Mouse (Mus musculus) neural tube, embryonic 15.5 days (tissue): Measurements from ENCODE around the gene Zfp54. TPM values are rescaled to one million over a fixed set of nuclear protein-coding genes. Genes with fewer than 3 reads are reported as not detected.
"Not testable (repeated sequence)": the region's sequence is repeated elsewhere in the genome, so short reads cannot be mapped to it uniquely, and the experiment has no call there.

Experiments
- ATAC-seq: fragments of 200-750 bp; cut with Nextera tagmentation; 2 replicates; pipeline ENCODE4 v1.8.0; 2017; ENCODE audit warnings: mild to moderate bottlenecking, moderate TSS enrichment, moderate library complexity; ENCODE audit not compliant: low FRiP score
- H3K27ac ChIP-seq: fragments of 300-500 bp; sonication (generic); replicated peaks from 2 replicates; pipeline ENCODE4 v1.5.1; 2015; ENCODE audit warnings: mild to moderate bottlenecking, inconsistent platforms
- H3K27me3 ChIP-seq: fragments of 300-500 bp; sonication (generic); replicated peaks from 2 replicates; pipeline ENCODE4 v1.6.1; 2015; ENCODE audit warnings: inconsistent platforms
- H3K36me3 ChIP-seq: fragments of 300-500 bp; sonication (generic); 2 replicates; pipeline ENCODE4 v1.6.1; 2015; ENCODE audit warnings: inconsistent platforms
- H3K4me1 ChIP-seq: fragments of 300-500 bp; sonication (generic); 2 replicates; pipeline ENCODE4 v1.6.1; 2015; ENCODE audit warnings: inconsistent platforms
- H3K4me2 ChIP-seq: fragments of 300-500 bp; sonication (generic); 2 replicates; pipeline ENCODE4 v1.6.1; 2015; ENCODE audit warnings: inconsistent platforms, mild to moderate bottlenecking, moderate library complexity
- H3K4me3 ChIP-seq: fragments of 300-500 bp; sonication (generic); replicated peaks from 2 replicates; pipeline ENCODE4 v1.5.1; 2015; ENCODE audit warnings: mild to moderate bottlenecking, inconsistent platforms
- H3K9ac ChIP-seq: fragments of 300-500 bp; sonication (generic); replicated peaks from 2 replicates; pipeline ENCODE4 v1.6.1; 2015; ENCODE audit warnings: mild to moderate bottlenecking, inconsistent platforms
- H3K9me3 ChIP-seq: fragments of 300-500 bp; sonication (generic); replicated peaks from 2 replicates; pipeline ENCODE4 v1.6.1; 2016; ENCODE audit warnings: inconsistent platforms
- WGBS: fragments of 180-500 bp; shearing (Covaris S2); methylation state at CpG from one replicate; pipeline ENCODE4 v1.1.7; 2015; ENCODE audit warnings: mixed read lengths; 5-methylcytosine and 5-hydroxymethylcytosine counted together
- polyA plus RNA-seq: library from polyadenylated mRNA; unstranded; fragments of >200 nt; fragmentation: Nextera tagmentation; extraction: Ambion mirVana; gene quantifications from 2 replicates; pipeline ENCODE4 v1.2.1, GENCODE M21; 2015

Gene Zfp54
- polyA plus RNA-seq: 4.6 and 6.8 TPM in 2 replicates

DNA sequence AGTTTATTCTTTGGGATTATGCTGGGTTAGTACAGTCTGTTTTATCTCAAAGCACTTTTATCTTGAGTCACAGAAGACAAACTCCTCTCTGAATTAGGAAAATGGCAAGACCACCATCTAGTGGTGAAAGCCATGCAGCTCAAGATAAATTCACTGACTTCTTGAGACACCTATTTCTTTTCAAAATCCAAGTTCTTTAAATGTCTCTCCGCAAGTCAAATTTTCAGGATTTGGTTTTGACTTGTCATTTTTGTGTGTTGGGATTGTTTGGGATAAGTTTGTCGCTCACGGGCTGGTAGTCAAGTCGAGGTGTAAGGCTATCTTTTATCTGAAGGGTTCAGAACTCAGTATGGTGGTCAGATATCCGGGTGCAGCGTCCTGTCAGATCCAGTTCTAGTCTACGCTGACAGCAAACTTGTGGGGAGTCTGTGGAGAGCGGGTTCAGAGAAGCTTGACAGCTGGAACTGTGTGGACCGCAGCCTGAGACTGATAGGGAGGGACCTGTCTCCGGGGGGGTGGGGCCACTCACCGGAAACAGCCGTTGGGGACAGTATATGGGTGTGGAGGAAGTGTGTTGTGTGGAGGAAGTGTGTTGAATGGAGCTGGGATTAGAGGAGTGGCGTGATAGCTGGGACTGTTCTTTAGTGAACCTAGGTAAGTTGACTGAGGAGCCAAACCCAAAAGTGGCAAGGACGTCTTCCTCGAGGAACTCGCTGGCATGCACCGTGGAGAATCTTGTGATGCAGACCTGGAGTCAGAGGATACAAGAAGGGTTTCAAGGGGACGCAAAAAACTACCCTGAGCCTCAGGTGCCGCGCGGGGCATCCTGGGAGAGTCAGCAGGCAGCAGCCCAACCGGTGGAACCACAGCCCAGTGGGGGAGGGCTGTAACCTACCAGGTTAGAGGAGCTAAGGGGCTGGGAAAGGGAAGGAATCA lies at the start of gene Zfp54:
Gene Zfp54, plus strand, starts transcription at position 564 of the 936 bp plus-strand sequence.
- H3K4me3 ChIP-seq: peak within 1 kb of the TSS; percentile 50
- peak within 1 kb of the TSS; percentile 45 for H3K9ac ChIP-seq
- no peaks in the 10 kb centered on the region for H3K9me3 ChIP-seq
- 1% methylated on average over 22 of the region's 22 CpGs for WGBS
- H3K4me1 ChIP-seq: peaks cover 11% of the 10 kb centered on the region
- H3K36me3 ChIP-seq: no peaks in the 10 kb centered on the region
- peak; percentile 98 for ATAC-seq
- H3K27me3 ChIP-seq: no peaks in the 10 kb centered on the region
- peak within 1 kb of the TSS; percentile 75 for H3K27ac ChIP-seq
- peak within 1 kb of the TSS; percentile 96 for H3K4me2 ChIP-seq

DNA sequence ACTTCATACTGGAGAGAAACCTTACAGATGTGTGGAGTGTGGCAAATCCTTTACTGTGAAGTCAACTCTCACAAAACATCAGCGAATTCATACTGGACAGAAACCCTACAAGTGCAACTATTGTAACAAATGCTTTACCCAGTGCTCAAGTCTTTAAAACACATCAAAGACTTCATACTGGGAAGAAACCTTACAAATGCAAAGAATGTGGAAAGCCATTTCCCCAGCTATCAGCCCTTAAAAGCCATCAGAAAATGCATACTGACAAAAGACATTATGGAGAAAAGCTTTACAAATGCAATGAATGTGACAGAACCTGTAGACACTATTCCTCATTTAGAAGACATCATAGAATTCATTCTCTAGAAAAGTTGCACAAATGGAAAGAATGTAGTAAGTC lies 47.7 kb upstream of the Zfp54 start:
- Histone ChIP-seq H3K4me1 (no peaks in the 10 kb centered on the region), H3K36me3 (no peaks in the 10 kb centered on the region), H3K9ac (no peak overlapping the region), H3K4me2 (no peak overlapping the region), H3K9me3 (no peaks in the 10 kb centered on the region), H3K27me3 (no peaks in the 10 kb centered on the region), H3K4me3 (no peak overlapping the region), H3K27ac (no peak overlapping the region)
- ATAC-seq: no peak
- WGBS: 46% methylated on average over 1 of the region's 1 CpGs

DNA sequence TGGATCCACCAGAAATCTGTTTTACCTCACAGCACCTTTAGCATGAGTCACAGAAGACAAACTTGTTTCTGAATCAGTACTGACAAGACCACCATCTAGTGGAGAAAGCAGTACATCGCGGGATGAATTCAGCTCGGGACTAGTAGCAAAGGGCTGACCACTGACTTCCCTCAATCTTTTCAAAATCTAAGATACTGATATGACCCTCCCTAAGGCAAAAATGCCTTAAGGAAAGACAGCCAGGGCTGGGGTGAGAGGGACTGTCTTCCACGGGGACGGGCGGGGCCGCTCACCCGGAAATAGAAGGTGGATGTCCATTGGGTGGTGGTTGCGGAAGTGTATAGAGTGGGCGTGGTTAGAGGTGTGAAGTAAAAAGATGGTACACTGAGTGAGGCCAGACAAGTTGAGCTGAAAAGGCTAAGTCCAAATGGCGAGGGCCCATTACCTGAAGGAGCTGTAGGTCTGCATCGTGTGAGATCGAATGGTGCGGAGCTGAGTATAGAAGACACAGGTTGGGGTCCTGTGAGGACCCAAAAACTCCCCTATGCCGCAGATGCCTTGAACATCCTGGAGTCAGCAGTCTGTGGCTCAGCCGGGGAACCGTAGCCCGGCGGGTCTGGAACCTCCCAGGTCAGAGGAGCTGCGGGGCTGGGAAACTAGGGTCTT lies 39.5 kb upstream of the Zfp54 start, which contains the start of gene Zfp677:
Gene Zfp677, plus strand, starts transcription at position 358 of the 666 bp plus-strand sequence.
- no peaks in the 10 kb centered on the region for H3K36me3 ChIP-seq
- no peaks in the 10 kb centered on the region for H3K9me3 ChIP-seq
- peak; percentile 100 for ATAC-seq
- WGBS: 7% methylated on average over 20 of the region's 20 CpGs
- peak within 1 kb of the TSS; percentile 72 for H3K27ac ChIP-seq
- peak within 1 kb of the TSS; percentile 78 for H3K4me2 ChIP-seq
- H3K4me3 ChIP-seq: peak within 1 kb of the TSS; percentile 53
- H3K4me1 ChIP-seq: peaks cover 8% of the 10 kb centered on the region
- H3K9ac ChIP-seq: peak within 1 kb of the TSS; percentile 41
- H3K27me3 ChIP-seq: no peaks in the 10 kb centered on the region

DNA sequence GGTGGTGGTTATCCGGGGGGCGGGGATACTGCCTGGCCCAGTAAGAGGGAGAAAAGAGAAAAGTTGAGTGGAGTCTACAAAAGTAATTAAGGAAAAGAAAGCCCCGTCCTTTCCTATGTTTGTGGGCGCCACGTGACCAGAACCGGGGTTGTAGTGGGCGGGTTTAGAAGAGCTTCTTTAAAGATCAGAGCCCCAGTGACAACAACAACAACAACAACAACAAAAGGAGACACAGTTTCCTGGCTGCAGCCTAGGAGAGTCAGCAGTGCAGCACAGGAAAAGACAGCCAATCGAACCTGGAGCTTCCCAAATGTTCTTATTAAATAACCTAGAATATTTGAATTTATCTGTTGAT lies 39.0 kb upstream of the Zfp54 start:
- Histone ChIP-seq H3K9ac (peak overlapping the region; percentile 41), H3K4me1 (peaks cover 8% of the 10 kb centered on the region), H3K9me3 (no peaks in the 10 kb centered on the region), H3K4me2 (peak overlapping the region; percentile 78), H3K4me3 (peak overlapping the region; percentile 53), H3K27ac (peak overlapping the region; percentile 72), H3K27me3 (no peaks in the 10 kb centered on the region), H3K36me3 (no peaks in the 10 kb centered on the region)
- WGBS: 18% methylated on average over 8 of the region's 8 CpGs
- ATAC-seq: no peak

DNA sequence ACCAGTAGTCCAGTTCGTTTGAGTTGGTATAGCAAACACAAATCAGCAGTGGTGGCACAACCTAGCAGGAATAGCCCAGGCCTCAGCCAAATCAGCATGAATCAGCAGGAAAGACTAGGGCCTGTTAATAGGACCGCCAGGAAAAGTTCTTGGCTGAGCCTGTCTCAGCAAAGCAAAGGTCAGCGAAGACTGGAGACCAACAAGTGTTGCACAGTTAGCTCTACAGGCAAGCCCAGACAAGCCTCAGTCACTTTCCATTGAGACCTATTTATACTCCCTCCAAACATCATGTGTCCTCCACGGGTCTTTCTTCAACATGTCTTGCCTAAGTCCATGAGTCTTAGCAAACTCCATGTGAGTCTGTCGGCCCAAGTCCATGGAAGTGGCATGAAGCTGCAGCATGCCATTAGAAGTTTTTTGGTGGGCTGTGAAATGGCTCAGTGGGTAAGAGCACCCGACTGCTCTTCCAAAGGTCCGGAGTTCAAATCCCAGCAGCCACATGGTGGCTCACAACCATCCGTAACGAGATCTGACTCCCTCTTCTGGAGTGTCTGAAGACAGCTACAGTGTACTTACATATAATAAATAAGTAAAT lies 15.9 kb downstream of the Zfp54 start:
- H3K9me3 ChIP-seq, ATAC-seq, H3K36me3 ChIP-seq, H3K27me3 ChIP-seq, H3K4me1 ChIP-seq, H3K4me3 ChIP-seq, H3K4me2 ChIP-seq, H3K9ac ChIP-seq, H3K27ac ChIP-seq: not testable (repeated sequence)
- 88% methylated on average over 9 of the region's 9 CpGs for whole genome bisulfite sequencing

DNA sequence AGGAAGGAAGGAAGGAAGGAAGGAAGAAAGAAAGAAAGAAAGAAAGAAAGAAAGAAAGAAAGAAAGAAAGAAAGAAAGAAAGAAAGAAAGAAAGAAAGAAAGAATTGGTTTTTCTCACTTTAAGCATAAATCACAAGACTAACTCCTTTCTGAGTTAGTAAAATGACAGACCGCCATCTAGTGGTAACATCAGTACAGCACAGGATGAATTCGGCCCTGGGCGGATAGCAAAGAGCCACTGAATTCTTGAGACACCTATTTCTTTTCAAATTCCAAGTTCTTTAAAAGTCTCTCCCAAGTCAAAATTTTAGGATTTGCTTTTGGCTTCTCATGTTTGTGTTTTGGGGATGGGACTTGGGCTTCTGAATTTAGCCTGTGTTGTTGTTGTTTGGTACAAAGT lies 26.6 kb downstream of the Zfp54 start:
- peak overlapping the region; percentile 68 for H3K4me3 ChIP-seq
- under 1% methylated on average over 3 of the region's 3 CpGs for WGBS
- no peaks in the 10 kb centered on the region for H3K9me3 ChIP-seq
- H3K4me2 ChIP-seq: peak overlapping the region; percentile 71
- peaks cover 8% of the 10 kb centered on the region for H3K27me3 ChIP-seq
- ATAC-seq: peak; percentile 89
- H3K4me1 ChIP-seq: peaks cover 7% of the 10 kb centered on the region
- peak overlapping the region; percentile 48 for H3K9ac ChIP-seq
- H3K36me3 ChIP-seq: peaks cover 3% of the 10 kb centered on the region; the same call in 1 of the 2 replicates
- H3K27ac ChIP-seq: peak overlapping the region; percentile 85

DNA sequence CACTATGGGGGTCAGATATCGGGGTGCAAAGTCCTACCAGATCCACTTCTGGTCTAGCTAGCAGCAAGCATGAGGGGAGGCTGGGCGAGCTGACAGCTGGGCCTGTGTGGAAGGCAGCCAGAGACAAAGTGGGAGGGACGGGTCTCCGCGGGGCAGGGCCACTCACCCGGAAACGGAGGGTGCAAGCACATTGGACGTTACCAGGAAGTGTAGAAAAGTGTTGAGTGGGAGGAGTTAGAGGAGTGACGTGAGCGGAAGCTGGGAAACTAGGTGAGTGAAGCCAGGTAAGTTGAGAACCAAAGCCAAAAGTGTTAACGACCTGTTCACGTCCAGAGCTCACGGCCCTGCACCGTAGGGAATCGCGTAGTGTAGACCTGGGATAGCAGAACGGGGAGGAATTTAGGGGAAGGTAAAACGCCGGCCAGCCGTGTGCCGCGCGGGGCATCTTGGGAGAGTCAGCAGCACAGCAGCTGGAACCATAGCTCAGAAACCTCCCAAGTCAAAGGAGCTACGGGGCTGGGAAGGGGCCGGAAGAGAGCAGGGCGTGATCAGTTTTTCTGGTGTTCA lies 27.2 kb downstream of the Zfp54 start, which contains the start of gene Zfp51:
Gene Zfp51, plus strand, starts transcription at position 237 of the 567 bp plus-strand sequence.
- ATAC-seq: peak; percentile 100
- Histone ChIP-seq H3K4me2 (peak within 1 kb of the TSS; percentile 71), H3K9ac (peak within 1 kb of the TSS; percentile 48), H3K9me3 (no peaks in the 10 kb centered on the region), H3K27me3 (peaks cover 8% of the 10 kb centered on the region), H3K4me3 (peak within 1 kb of the TSS; percentile 68), H3K4me1 (peaks cover 7% of the 10 kb centered on the region), H3K27ac (peak within 1 kb of the TSS; percentile 85), H3K36me3 (peaks cover 3% of the 10 kb centered on the region)
- under 1% methylated on average over 26 of the region's 26 CpGs for WGBS

DNA sequence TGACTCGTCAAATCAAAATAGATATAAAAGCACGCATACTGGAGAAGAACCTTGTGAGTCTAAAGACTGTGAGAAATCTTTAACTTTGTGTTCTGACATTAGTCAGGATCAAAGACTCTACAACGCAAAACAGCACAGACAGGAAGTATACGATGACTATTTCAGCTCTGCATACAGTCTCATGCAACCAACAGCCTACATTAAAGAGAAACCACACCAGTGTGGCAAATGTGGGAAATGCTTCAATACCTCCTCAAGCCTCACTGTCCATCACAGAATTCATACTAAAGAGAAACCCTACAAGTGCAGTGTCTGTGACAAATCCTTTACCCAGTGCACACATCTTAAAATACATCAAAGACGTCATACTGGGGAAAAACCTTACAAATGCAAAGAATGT lies 40.5 kb downstream of the Zfp54 start:
- Histone ChIP-seq H3K4me2 (no peak overlapping the region), H3K27ac (no peak overlapping the region), H3K27me3 (no peaks in the 10 kb centered on the region), H3K9me3 (no peaks in the 10 kb centered on the region), H3K36me3 (peaks cover 53% of the 10 kb centered on the region), H3K4me3 (no peak overlapping the region), H3K4me1 (no peaks in the 10 kb centered on the region), H3K9ac (no peak overlapping the region)
- 93% methylated on average over 5 of the region's 5 CpGs for WGBS
- no peak for ATAC-seq

DNA sequence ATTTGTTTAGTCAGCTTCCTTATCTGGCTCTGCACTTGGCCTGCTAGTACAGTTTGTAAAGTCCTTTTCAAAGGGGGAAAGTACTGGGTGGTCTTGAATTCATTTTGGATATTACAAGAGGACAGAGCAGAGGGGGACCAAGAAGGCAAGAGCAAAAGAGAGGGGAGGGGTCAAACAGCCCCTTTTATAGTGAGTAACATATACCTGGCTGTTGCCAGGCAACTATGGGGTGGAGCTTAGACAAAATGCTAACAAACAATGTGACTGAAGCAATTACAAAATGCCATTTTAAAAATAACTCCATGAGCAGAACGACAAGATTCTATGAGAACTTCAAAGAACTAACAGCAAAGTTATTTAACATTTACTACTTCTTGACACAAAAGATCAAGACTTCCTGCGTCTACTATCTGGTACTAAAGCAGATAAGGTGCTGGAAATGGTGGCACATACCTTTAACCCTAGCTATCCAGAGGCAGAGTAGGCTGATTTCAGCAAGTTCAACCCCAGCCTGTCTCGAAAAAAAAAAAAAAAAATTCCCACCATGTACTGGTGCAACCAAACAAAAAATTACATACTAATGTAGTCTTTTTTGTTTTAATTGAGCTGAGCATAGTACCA lies 49.1 kb downstream of the Zfp54 start:
- Histone ChIP-seq H3K4me2 (no peak overlapping the region), H3K27me3 (no peaks in the 10 kb centered on the region), H3K4me1 (peaks cover 4% of the 10 kb centered on the region), H3K36me3 (no peaks in the 10 kb centered on the region), H3K4me3 (no peak overlapping the region), H3K9ac (no peak overlapping the region), H3K9me3 (no peaks in the 10 kb centered on the region), H3K27ac (no peak overlapping the region)
- ATAC-seq: no peak
- WGBS: 72% methylated on average over 3 of the region's 3 CpGs

DNA sequence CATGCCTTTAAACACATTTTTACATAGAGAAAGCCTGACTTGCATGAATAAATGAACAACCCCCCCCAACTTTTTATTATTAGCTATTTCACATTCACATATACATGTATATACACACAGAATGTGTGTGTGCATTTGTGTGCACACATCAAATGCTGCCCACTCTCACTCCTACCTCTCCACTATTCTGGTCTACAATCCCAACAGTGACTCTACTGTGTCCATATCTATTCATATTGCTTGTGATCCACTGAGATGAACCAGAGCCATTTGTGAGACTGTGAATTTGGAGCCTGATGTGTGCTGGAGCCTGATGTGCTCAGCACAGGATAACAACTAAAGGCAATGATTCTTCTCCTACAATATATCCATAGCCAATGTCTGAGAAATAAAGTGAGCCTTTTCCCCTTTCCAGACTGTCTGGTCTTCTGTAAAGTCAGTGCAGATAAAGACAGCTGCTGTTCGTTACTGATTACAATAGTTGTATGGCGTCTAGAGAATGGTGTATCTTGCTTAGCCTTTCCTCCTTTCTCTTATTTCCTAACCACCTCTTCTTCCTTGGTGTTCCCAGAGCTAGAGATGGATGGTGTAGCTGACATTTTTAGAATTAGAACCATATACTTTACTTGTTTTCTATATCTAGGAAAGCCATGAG lies 49.8 kb downstream of the Zfp54 start:
- Histone ChIP-seq H3K36me3 (no peaks in the 10 kb centered on the region), H3K27ac (no peak overlapping the region), H3K27me3 (no peaks in the 10 kb centered on the region), H3K9me3 (no peaks in the 10 kb centered on the region), H3K9ac (no peak overlapping the region), H3K4me3 (no peak overlapping the region), H3K4me2 (no peak overlapping the region), H3K4me1 (peaks cover 4% of the 10 kb centered on the region)
- WGBS: 82% methylated on average over 2 of the region's 2 CpGs
- no peak for ATAC-seq
